8 mouse cellular contexts compared by ENCODE assay signal in the genomic region with DNA sequence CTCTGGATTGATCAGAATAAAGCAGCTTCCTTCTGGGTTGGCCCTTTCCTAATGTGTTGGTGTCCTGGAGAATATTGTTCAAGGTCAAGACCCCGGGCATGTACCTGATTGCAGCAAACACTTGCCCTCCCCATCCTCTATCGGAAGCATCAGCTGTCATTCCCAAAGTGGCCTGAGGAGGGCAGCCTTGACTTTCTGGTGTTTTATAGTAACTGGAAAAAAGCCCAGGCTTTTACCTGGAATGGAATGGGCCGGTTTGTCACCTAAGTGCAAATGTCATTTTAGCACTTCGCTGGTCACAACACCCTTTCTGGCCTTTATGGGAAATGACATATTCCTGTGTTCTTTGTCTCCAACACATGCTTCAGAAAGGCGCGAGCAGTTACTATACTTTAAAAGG.
DNase-seq lines count a peak whose midpoint lies in the region; ATAC-seq and TF ChIP-seq lines count a peak whose summit lies in the region.

No protein-coding gene starts in this region.

- WGBS in forebrain, embryonic 10.5 days, result 65% methylated on average over 6 of the region's 6 CpGs
- WGBS in forebrain, embryonic 16.5 days, result 51% methylated on average over 6 of the region's 6 CpGs
- WGBS in hindbrain, embryonic 14.5 days, result 50% methylated on average over 6 of the region's 6 CpGs
- 52% methylated on average over 6 of the region's 6 CpGs for WGBS in stomach, embryonic 15.5 days

- peak; percentile 52 to 59 (median 55) for TF ChIP-seq CTCF in MEL (IDR thresholded peaks at IDR 0.05 in 2 of 3, conservative IDR thresholded peaks at IDR 0.05 in 1 of 3; ENCODE audit: control insufficient read depth in 1 of 3, insufficient read depth in 1 of 3, low read depth in 2 of 3, low read length in 3 of 3, poor library complexity in 1 of 3, severe bottlenecking in 1 of 3)

- H3K36me3 ChIP-seq in forebrain, embryonic 10.5 days (replicated peaks), result no peaks in the 10 kb centered on the region
- no peaks in the 10 kb centered on the region for H3K36me3 ChIP-seq in forebrain, embryonic 16.5 days (ENCODE audit: control insufficient read depth, insufficient read depth)
- no peaks in the 10 kb centered on the region for H3K36me3 ChIP-seq in MEL (ENCODE audit: control insufficient read depth in 1 of 2, insufficient read depth in 2 of 2, low read length in 2 of 2)
- H3K36me3 ChIP-seq in hindbrain, embryonic 14.5 days (replicated peaks; ENCODE audit: control insufficient read depth, insufficient read depth), result no peaks in the 10 kb centered on the region
- H3K36me3 ChIP-seq in stomach, embryonic 15.5 days, result no peaks in the 10 kb centered on the region

- H3K9ac ChIP-seq in forebrain, embryonic 16.5 days (replicated peaks; ENCODE audit: low read depth, low read length), result no peak overlapping the region
- H3K9ac ChIP-seq in MEL (ENCODE audit: control insufficient read depth, low read depth, low read length, poor library complexity, severe bottlenecking), result no peak overlapping the region
- H3K9ac ChIP-seq in hindbrain, embryonic 14.5 days, result no peak overlapping the region
- H3K9ac ChIP-seq in stomach, embryonic 15.5 days, result no peak overlapping the region

- no peak for ATAC-seq in forebrain, embryonic 16.5 days
- 0 out of 2 replicates have a peak, but pooled peaks have one; percentile 52 for ATAC-seq in common myeloid progenitor, adult 5-6 weeks (replicated peaks; ENCODE audit: low read depth, poor library complexity, severe bottlenecking)
- no peak for ATAC-seq in hindbrain, embryonic 14.5 days (ENCODE audit: low FRiP score)
- peak; percentile 68 for ATAC-seq in megakaryocyte progenitor cell, adult 5-6 weeks (replicated peaks; ENCODE audit: poor library complexity)
- ATAC-seq in stomach, embryonic 15.5 days (ENCODE audit: insufficient read depth, low FRiP score, low read depth), result no peak

- H3K4me2 ChIP-seq in forebrain, embryonic 16.5 days (ENCODE audit: low read length), result no peak overlapping the region
- no peak overlapping the region for H3K4me2 ChIP-seq in hindbrain, embryonic 14.5 days (replicated peaks)
- H3K4me2 ChIP-seq in stomach, embryonic 15.5 days, result peak overlapping the region; percentile 8; the same call in 1 of the 2 replicates

- peak; percentile 49 for DNase-seq in forebrain, embryonic 10.5 days (ENCODE audit: extremely low spot score, low spot score)
- peak; percentile 16 for DNase-seq in MEL (ENCODE audit: low read depth, low spot score)
- DNase-seq in hindbrain, embryonic 14.5 days (ENCODE audit: low spot score), result peak; percentile 86
- peak; percentile 70 to 76 for DNase-seq in layer of hippocampus, postnatal 14 days (ENCODE audit: low spot score in 2 of 2)

- no peaks in the 10 kb centered on the region for H3K79me2 ChIP-seq in MEL (ENCODE audit: control insufficient read depth, insufficient read depth, low read length, poor library complexity)

- H3K9me3 ChIP-seq in forebrain, embryonic 10.5 days, result no peaks in the 10 kb centered on the region
- H3K9me3 ChIP-seq in forebrain, embryonic 16.5 days (ENCODE audit: control insufficient read depth, low read length), result no peaks in the 10 kb centered on the region
- no peaks in the 10 kb centered on the region for H3K9me3 ChIP-seq in MEL (replicated peaks; ENCODE audit: insufficient read depth, low read length)
- H3K9me3 ChIP-seq in hindbrain, embryonic 14.5 days (ENCODE audit: control insufficient read depth, low read length), result no peaks in the 10 kb centered on the region
- H3K9me3 ChIP-seq in stomach, embryonic 15.5 days, result no peaks in the 10 kb centered on the region

- peak; percentile 59 for TF ChIP-seq RAD21 in MEL (IDR thresholded peaks at IDR 0.05; ENCODE audit: low read depth, low read length)

- H3K4me3 ChIP-seq in forebrain, embryonic 10.5 days, result no peak overlapping the region
- no peak overlapping the region for H3K4me3 ChIP-seq in forebrain, embryonic 16.5 days (replicated peaks; ENCODE audit: low read length)
- peak overlapping the region; percentile 22 to 28; a peak in 2 of 4 replicates for H3K4me3 ChIP-seq in MEL (ENCODE audit: control insufficient read depth in 1 of 2, insufficient read depth in 1 of 2, low read depth in 2 of 2, low read length in 2 of 2)
- no peak overlapping the region for H3K4me3 ChIP-seq in hindbrain, embryonic 14.5 days (replicated peaks; ENCODE audit: low read length)
- H3K4me3 ChIP-seq in stomach, embryonic 15.5 days (replicated peaks), result no peak overlapping the region

- no peak for TF ChIP-seq EP300 in MEL (IDR thresholded peaks at IDR 0.05; ENCODE audit: low read depth in 1 of 2, low read length in 2 of 2)

- no peak for TF ChIP-seq POLR2A in MEL (IDR thresholded peaks at IDR 0.05; ENCODE audit: control insufficient read depth in 1 of 2, insufficient read depth in 1 of 2, low read depth in 1 of 2, low read length in 2 of 2, poor library complexity in 1 of 2)

- no peaks in the 10 kb centered on the region for H3K27me3 ChIP-seq in forebrain, embryonic 10.5 days (ENCODE audit: poor library complexity, severe bottlenecking)
- peaks cover 5% of the 10 kb centered on the region for H3K27me3 ChIP-seq in forebrain, embryonic 16.5 days (replicated peaks; ENCODE audit: control insufficient read depth, insufficient read depth, low read length)
- H3K27me3 ChIP-seq in MEL (ENCODE audit: control insufficient read depth in 1 of 2, insufficient read depth in 2 of 2, low read length in 2 of 2), result no peaks in the 10 kb centered on the region
- H3K27me3 ChIP-seq in hindbrain, embryonic 14.5 days (ENCODE audit: control insufficient read depth, insufficient read depth, low read length), result no peaks in the 10 kb centered on the region
- no peaks in the 10 kb centered on the region for H3K27me3 ChIP-seq in stomach, embryonic 15.5 days (replicated peaks)

- H3K4me1 ChIP-seq in forebrain, embryonic 10.5 days, result peaks cover 3% of the 10 kb centered on the region
- H3K4me1 ChIP-seq in forebrain, embryonic 16.5 days (replicated peaks; ENCODE audit: control insufficient read depth, insufficient read depth, low read length), result peaks cover 23% of the 10 kb centered on the region
- no peaks in the 10 kb centered on the region for H3K4me1 ChIP-seq in MEL (ENCODE audit: control insufficient read depth in 1 of 2, insufficient read depth in 2 of 2, low read length in 2 of 2)
- H3K4me1 ChIP-seq in hindbrain, embryonic 14.5 days (replicated peaks; ENCODE audit: control insufficient read depth, insufficient read depth, low read length), result peaks cover 14% of the 10 kb centered on the region
- H3K4me1 ChIP-seq in stomach, embryonic 15.5 days, result no peaks in the 10 kb centered on the region

- no peak overlapping the region for H3K27ac ChIP-seq in forebrain, embryonic 10.5 days
- H3K27ac ChIP-seq in forebrain, embryonic 16.5 days (ENCODE audit: low read length), result no peak overlapping the region
- no peak overlapping the region for H3K27ac ChIP-seq in MEL (ENCODE audit: control insufficient read depth, low read depth, low read length)
- H3K27ac ChIP-seq in hindbrain, embryonic 14.5 days, result no peak overlapping the region
- H3K27ac ChIP-seq in stomach, embryonic 15.5 days, result no peak overlapping the region

TF ChIP-seq in MEL, 35 proteins besides CTCF, POLR2A, EP300 and RAD21:
- TF ChIP-seq MAZ (IDR thresholded peaks at IDR 0.05; ENCODE audit: low read depth, low read length) (no peak), MXI1 (IDR thresholded peaks at IDR 0.05; ENCODE audit: low read depth, low read length) (no peak), SMC3 (IDR thresholded peaks at IDR 0.05; ENCODE audit: low read depth, low read length) (peak; percentile 41), JUND (IDR thresholded peaks at IDR 0.05; ENCODE audit: low read depth, low read length) (no peak), ZKSCAN1 (IDR thresholded peaks at IDR 0.05; ENCODE audit: low read depth, low read length) (no peak), ZC3H11A (IDR thresholded peaks at IDR 0.05; ENCODE audit: low read depth, low read length) (peak; percentile 35; the same call in 1 of the 2 replicates), USF1 (IDR thresholded peaks at IDR 0.05; ENCODE audit: low read depth, low read length) (no peak)

Comparison
In these comparisons a context has a peak if more than half of its experiments do, and no peak if none do; other contexts are left out.
1. DNase-seq: peak in every context shown above with its lines; median percentile 86 in hindbrain, embryonic 14.5 days; 73 in layer of hippocampus, postnatal 14 days; 49 in forebrain, embryonic 10.5 days; 16 in MEL.
2. H3K4me3 ChIP-seq: peak in MEL (2 of 2); none in forebrain, embryonic 10.5 days (single experiment), forebrain, embryonic 16.5 days (single experiment), hindbrain, embryonic 14.5 days (single experiment) and stomach, embryonic 15.5 days (single experiment).
3. ATAC-seq: peak in common myeloid progenitor, adult 5-6 weeks (single experiment) and megakaryocyte progenitor cell, adult 5-6 weeks (single experiment); none in forebrain, embryonic 16.5 days (single experiment), hindbrain, embryonic 14.5 days (single experiment) and stomach, embryonic 15.5 days (single experiment).